Mouse (Mus musculus) E14TG2a.4 (cell line): Measurements from ENCODE around the gene Tmem210.

Source experiments
- H3K27me3 ChIP-seq: 2 replicates; pipeline ENCODE4 v1.6.1; 2014; ENCODE audit warnings: low read length, control low read depth; ENCODE audit not compliant: insufficient read depth
- H3K36me3 ChIP-seq: 2 replicates; pipeline ENCODE4 v1.6.1; 2014; ENCODE audit warnings: low read length, control low read depth; ENCODE audit not compliant: insufficient read depth
- H3K4me1 ChIP-seq: replicated peaks from 2 replicates; pipeline ENCODE4 v1.6.1; 2014; ENCODE audit warnings: low read depth, low read length, control low read depth
- H3K4me3 ChIP-seq: replicated peaks from 2 replicates; pipeline ENCODE4 v1.5.1; 2014; ENCODE audit warnings: mild to moderate bottlenecking, low read length
- H3K9me3 ChIP-seq: 2 replicates; pipeline ENCODE4 v1.6.1; 2014; ENCODE audit warnings: low read length, control low read depth
- CTCF ChIP-seq: conservative IDR thresholded peaks from 2 replicates; pipeline ENCODE4 v1.5.1; 2014; ENCODE audit warnings: low read length
- NANOG ChIP-seq: IDR thresholded peaks from 2 replicates; pipeline ENCODE4 v1.6.1; 2014; ENCODE audit warnings: borderline replicate concordance, low read length, mixed read lengths
- POU5F1 ChIP-seq: IDR thresholded peaks from 2 replicates; pipeline ENCODE4 v1.6.1; 2014; ENCODE audit warnings: low read length, borderline replicate concordance

Gene Tmem210

DNA sequence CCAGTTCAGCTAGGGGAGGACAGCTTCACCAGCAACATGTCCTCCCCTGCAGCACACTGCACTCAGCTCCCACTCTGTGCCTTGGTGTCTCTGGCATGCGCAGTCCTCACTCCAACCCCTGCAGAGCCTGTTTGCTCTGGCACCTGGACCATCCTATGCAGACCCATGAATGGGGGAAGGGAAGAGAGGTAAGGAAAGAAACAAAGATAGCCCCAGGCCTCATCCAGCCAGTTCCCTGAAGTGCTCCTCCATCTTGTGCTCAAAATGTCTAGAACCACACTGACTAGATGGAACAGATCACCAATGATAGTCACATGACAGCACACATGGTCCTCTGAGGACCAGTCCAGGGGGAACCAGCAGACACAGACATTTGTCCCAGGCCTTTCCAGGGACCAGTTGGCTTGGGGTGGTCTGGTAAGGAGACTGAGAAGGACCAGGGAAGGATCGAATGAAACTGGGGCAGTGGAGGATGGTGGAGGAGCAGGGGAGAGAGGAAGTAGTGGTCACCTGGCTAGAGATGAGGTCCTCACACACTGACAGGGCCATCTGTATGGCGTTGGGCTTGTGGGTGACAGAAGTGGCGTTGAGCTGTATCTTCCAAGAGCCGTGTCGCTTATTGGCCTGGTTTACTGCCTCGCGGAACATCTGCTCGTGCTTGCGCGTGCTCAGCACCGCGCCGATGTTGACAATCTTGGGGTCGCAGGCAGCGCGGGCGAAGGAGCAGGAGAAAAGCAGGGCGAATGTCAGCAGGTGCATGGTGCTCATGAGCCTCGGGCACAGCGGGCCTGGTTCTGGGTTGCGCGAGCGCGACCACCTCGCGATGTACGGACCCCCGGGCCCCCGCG lies 30.4 kb downstream of the Tmem210 start:
- Histone ChIP-seq H3K36me3 (no peaks in the 10 kb centered on the region), H3K27me3 (peaks cover 70% of the 10 kb centered on the region), H3K9me3 (no peaks in the 10 kb centered on the region), H3K4me3 (peak overlapping the region; percentile 85), H3K4me1 (peaks cover 54% of the 10 kb centered on the region)
- TF ChIP-seq POU5F1 (no peak), NANOG (no peak)

DNA sequence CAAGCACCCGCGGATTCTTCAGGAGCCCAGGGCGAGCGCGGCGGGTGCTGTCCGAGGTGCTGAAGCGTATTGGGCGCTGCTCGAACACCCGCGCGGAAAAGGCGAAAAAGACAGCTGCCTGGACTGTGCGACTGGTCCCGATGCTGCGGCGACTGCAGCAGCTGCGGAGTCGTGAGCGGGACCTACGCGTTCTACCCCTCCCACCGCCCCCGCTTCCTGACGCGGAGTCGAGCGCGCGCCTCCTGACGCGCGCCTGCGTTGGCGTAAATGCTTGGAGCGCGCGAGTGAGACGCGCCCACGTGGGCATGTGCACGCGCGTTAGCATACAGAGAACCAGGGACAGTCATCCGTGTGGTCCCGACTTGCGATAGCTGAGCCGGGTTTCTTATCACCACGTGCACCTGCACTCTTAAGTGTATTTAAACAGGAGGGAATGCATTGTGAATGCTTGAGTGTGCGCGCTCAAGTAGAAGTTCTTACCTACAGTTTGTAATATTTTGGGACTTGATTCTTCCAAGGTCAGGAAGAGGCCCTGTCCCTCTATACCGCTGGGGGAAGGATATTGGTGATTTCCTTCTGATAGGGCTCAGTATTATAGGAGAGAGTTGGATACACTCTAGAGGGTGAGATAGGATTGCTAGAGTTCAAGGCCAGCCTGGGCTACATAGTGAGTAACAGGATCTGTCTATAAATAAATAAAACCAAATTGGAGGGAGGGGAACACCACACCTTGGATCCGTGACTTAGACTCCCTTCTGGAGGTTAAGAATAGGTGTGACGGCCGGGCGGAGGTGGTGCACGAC lies 31.2 kb downstream of the Tmem210 start, which contains the start of gene Grin1:
Gene Grin1, minus strand, starts transcription at position 217 of the 803 bp plus-strand sequence.
- Histone ChIP-seq H3K9me3 (no peaks in the 10 kb centered on the region), H3K4me3 (peak within 1 kb of the TSS; percentile 85), H3K4me1 (peaks cover 56% of the 10 kb centered on the region), H3K27me3 (peaks cover 63% of the 10 kb centered on the region), H3K36me3 (no peaks in the 10 kb centered on the region)
- no peak for TF ChIP-seq NANOG
- TF ChIP-seq CTCF: no peak
- no peak for TF ChIP-seq POU5F1

DNA sequence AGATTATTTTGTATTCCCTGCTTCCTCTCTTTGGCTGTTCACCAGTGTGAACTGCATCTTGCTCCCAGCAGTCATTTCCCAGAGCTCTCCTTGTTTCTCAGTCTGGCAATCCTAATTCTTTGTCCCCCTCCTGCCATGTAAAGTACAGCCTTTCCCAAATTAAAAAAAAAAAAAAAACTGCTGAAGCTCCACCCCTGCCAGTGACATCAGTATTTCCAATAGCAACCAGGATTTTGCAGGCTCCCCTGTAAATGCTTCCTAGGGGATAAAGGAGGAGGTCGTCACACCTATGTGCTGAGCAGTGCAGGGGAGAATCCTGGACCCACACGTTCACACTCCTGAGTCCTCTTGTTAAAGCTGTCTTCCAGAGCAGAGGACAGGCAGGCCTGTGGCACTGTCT lies 32.1 kb downstream of the Tmem210 start:
- Histone ChIP-seq H3K36me3 (no peaks in the 10 kb centered on the region), H3K9me3 (no peaks in the 10 kb centered on the region), H3K4me1 (peaks cover 64% of the 10 kb centered on the region), H3K4me3 (no peak overlapping the region), H3K27me3 (peaks cover 57% of the 10 kb centered on the region)
- TF ChIP-seq POU5F1: no peak
- TF ChIP-seq CTCF: no peak
- no peak for TF ChIP-seq NANOG

DNA sequence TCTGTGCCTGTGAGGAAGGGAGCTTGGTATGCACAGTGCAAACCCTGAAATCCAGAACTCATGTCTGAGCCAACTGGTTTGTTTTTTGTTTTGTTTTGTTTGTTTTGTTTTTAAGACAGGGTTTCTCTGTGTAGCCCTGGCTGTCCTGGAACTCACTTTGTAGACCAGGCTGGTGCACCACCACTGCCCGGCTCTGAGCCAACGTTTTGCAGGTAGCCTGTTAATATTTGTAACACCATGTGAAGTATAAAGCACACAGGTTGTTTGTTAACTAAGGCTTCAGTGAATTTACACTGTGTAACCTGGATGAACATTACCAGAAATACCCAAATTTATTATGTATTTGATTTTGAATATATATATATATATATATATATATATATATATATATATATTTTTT lies 38.1 kb downstream of the Tmem210 start:
- TF ChIP-seq NANOG (no peak), POU5F1 (no peak), CTCF (no peak)
- Histone ChIP-seq H3K4me1 (peaks cover 47% of the 10 kb centered on the region), H3K9me3 (no peaks in the 10 kb centered on the region), H3K4me3 (no peak overlapping the region), H3K27me3 (peaks cover 8% of the 10 kb centered on the region), H3K36me3 (no peaks in the 10 kb centered on the region)

DNA sequence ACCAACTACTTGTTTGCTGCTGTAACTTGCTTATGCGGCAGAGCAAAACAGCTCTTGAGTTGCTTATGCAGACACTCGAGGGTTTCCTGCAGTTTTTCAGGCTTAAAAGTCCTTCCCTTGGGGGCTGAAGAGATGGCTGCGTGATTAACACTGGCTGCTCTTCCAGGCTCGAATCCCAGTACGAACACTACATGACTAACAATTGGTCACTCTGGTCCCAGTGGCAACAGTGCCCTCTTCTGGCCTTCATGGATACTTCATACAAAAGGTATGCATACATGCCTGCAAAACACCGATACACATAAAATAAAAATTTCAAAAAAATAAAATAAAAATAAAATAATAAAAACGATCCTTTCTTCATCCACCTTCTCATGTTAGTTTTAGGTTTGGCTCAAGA lies 40.5 kb downstream of the Tmem210 start:
- TF ChIP-seq CTCF (peak; percentile 62), POU5F1 (no peak)
- Histone ChIP-seq H3K27me3 (no peaks in the 10 kb centered on the region), H3K36me3 (peaks cover 2% of the 10 kb centered on the region), H3K4me1 (peaks cover 39% of the 10 kb centered on the region), H3K9me3 (no peaks in the 10 kb centered on the region), H3K4me3 (no peak overlapping the region)

GRCm38 (mm10) chr2:25331470-25331869 lies 43.5 kb downstream of the Tmem210 start:
- TF ChIP-seq CTCF (no peak), NANOG (no peak), POU5F1 (no peak)
- Histone ChIP-seq H3K4me3 (peak overlapping the region; percentile 100), H3K36me3 (peaks cover 32% of the 10 kb centered on the region), H3K4me1 (peaks cover 40% of the 10 kb centered on the region), H3K27me3 (no peaks in the 10 kb centered on the region), H3K9me3 (no peaks in the 10 kb centered on the region)

DNA sequence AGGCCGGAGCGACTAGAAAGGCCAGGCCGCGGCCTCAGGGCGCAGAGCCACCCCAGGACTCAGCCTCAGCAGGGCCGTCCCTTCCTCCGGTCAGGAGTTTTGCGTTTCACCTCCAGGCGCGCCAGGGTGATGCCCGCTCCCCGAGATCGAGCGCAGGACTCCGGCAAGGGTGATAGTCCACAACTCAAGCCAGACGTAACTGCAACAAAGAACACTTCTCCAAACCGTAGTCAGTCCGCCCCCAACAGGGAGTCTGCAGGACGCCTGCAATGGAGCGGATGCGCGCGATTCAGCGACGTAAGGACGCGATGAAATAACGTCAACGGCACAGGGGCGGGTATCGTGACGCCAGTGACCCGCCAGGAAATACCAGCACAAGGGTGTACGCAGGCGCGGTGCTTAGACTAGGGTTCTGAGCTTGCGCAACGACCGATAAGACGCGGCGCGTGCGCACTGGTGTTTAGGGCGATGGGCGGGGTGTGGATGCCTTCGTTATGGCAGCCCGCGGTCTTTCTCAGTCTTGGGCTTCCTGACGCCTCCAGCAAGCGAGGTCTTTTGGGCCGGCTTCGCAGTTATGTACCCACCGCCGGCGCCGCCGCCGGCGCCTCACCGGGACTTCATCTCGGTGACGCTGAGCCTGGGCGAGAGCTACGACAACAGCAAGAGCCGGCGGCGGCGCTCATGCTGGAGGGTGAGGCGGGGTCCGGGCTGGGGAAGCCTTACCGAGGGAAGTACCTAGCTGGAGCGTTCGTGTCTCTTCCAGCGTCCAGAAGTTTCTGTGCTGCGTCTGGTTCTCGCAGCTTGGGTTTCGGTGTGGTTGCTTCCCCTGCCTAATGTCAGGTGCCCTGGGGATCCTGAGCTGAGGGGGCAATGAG lies 44.6 kb downstream of the Tmem210 start, which contains the start of gene Man1b1:
Gene Man1b1, plus strand, starts transcription at position 53 of the 875 bp plus-strand sequence.
- TF ChIP-seq NANOG (no peak), POU5F1 (no peak), CTCF (no peak)
- Histone ChIP-seq H3K36me3 (peaks cover 42% of the 10 kb centered on the region), H3K9me3 (no peaks in the 10 kb centered on the region), H3K4me1 (peaks cover 35% of the 10 kb centered on the region), H3K4me3 (peak within 1 kb of the TSS; percentile 100), H3K27me3 (no peaks in the 10 kb centered on the region)

- no peak for TF ChIP-seq NANOG
- no peak for TF ChIP-seq POU5F1
- TF ChIP-seq CTCF: no peak
- Histone ChIP-seq H3K36me3 (peaks cover 53% of the 10 kb centered on the region), H3K4me1 (peaks cover 37% of the 10 kb centered on the region), H3K9me3 (no peaks in the 10 kb centered on the region), H3K27me3 (no peaks in the 10 kb centered on the region), H3K4me3 (peak overlapping the region; percentile 100)
These were observed 45.6 kb downstream of the Tmem210 start for GRCm38 (mm10) chr2:25333569-25333968.
